Mouse (Mus musculus) telencephalon, adult 2 months (tissue): Measurements from ENCODE around the gene Fam161b.
A peak's percentile ranks its signal among the peaks of the same experiment; 100 is the strongest.
"Not testable (repeated sequence)": the region's sequence is repeated elsewhere in the genome, so short reads cannot be mapped to it uniquely, and the experiment has no call there.

Experiments used
- DNase-seq: peaks from one replicate; pipeline ENCODE4 v3.0.0-alpha.2; 2011; ENCODE audit warnings: low read depth, low spot score

Fam161b gene

GRCm38 (mm10) chr12:84382369-84382768 is 20.7 kb upstream of the Fam161b start:
- DNase-seq = no peak

GRCm38 (mm10) chr12:84373831-84374481 is 12.3 kb upstream of the Fam161b start:
- no peak for DNase-seq

- no peak for DNase-seq
Observed at GRCm38 (mm10) chr12:84371647-84372046, 10.0 kb upstream of the Fam161b start.

- DNase-seq = no peak
Observed at GRCm38 (mm10) chr12:84366971-84367370, 5.3 kb upstream of the Fam161b start.

- no peak for DNase-seq
Observed at GRCm38 (mm10) chr12:84365137-84365536, 3.5 kb upstream of the Fam161b start.

GRCm38 (mm10) chr12:84364291-84364690 is 2.7 kb upstream of the Fam161b start:
- no peak for DNase-seq

- no peak for DNase-seq
Observed at GRCm38 (mm10) chr12:84362872-84363271, 1.2 kb upstream of the Fam161b start.

- not testable (repeated sequence) for DNase-seq
Observed at GRCm38 (mm10) chr12:84358699-84359098, 2.9 kb downstream of the Fam161b start.

- DNase-seq = no peak
Observed at GRCm38 (mm10) chr12:84347192-84347591, 14.4 kb downstream of the Fam161b start.

- DNase-seq = no peak
Observed at GRCm38 (mm10) chr12:84336963-84337625, 24.5 kb downstream of the Fam161b start.

GRCm38 (mm10) chr12:84327111-84327512 is 34.5 kb downstream of the Fam161b start:
- DNase-seq = no peak

- peak; percentile 75 for DNase-seq
Observed at GRCm38 (mm10) chr12:84316721-84317621, 44.7 kb downstream of the Fam161b start, which contains the start of gene Zfp410. Gene Zfp410, plus strand, starts transcription at chr12:84316852.

GRCm38 (mm10) chr12:84316006-84316405 is 45.6 kb downstream of the Fam161b start:
- no peak for DNase-seq

GRCm38 (mm10) chr12:84311306-84311705 is 50.3 kb downstream of the Fam161b start:
- DNase-seq = no peak

GRCm38 (mm10) chr12:84304554-84304953 is 57.1 kb downstream of the Fam161b start:
- no peak for DNase-seq

GRCm38 (mm10) chr12:84304101-84304500 is 57.5 kb downstream of the Fam161b start:
- no peak for DNase-seq

GRCm38 (mm10) chr12:84299265-84299664 is 62.4 kb downstream of the Fam161b start:
- no peak for DNase-seq

- DNase-seq = no peak
Observed at GRCm38 (mm10) chr12:84297851-84298250, 63.8 kb downstream of the Fam161b start.
